Mouse (Mus musculus) cerebellum, adult 11 months (tissue): Measurements from ENCODE around the gene Dnaaf3.
A peak's percentile ranks its signal among the peaks of the same experiment; 100 is the strongest.
"Not testable (repeated sequence)": the region's sequence is repeated elsewhere in the genome, so short reads cannot be mapped to it uniquely, and the experiment has no call there.

ENCODE experiments used
- DNase-seq: peaks from one replicate; pipeline ENCODE4 v3.0.0; 2022

Dnaaf3 gene

GRCm38 (mm10) chr7:4532005-4532729, at the start of gene Dnaaf3:
Dnaaf3 (minus strand) TSS chr7:4532453.
- no peak for DNase-seq

- DNase-seq, result not testable (repeated sequence)
Observed at GRCm38 (mm10) chr7:4581481-4581880, 49.2 kb upstream of the Dnaaf3 start.

- DNase-seq, result not testable (repeated sequence)
Observed at GRCm38 (mm10) chr7:4572361-4572760, 40.1 kb upstream of the Dnaaf3 start.

- DNase-seq, result no peak
Observed at GRCm38 (mm10) chr7:4562660-4563059, 30.4 kb upstream of the Dnaaf3 start.

GRCm38 (mm10) chr7:4557167-4557560, 24.9 kb upstream of the Dnaaf3 start:
- DNase-seq, result no peak

GRCm38 (mm10) chr7:4556256-4557166, 24.3 kb upstream of the Dnaaf3 start:
- peak; percentile 76 for DNase-seq

- peak; percentile 36 for DNase-seq
Observed at GRCm38 (mm10) chr7:4547221-4547641, 15.0 kb upstream of the Dnaaf3 start, which contains the start of gene Syt5. Syt5 (minus strand) TSS chr7:4547541.

- DNase-seq, result peak; percentile 80
Observed at GRCm38 (mm10) chr7:4546591-4547131, 14.4 kb upstream of the Dnaaf3 start.

- no peak for DNase-seq
Observed at GRCm38 (mm10) chr7:4546050-4546449, 13.8 kb upstream of the Dnaaf3 start.

- DNase-seq, result no peak
Observed at GRCm38 (mm10) chr7:4542013-4542412, 9.8 kb upstream of the Dnaaf3 start.

GRCm38 (mm10) chr7:4541344-4541743, 9.1 kb upstream of the Dnaaf3 start:
- DNase-seq, result no peak

- no peak for DNase-seq
Observed at GRCm38 (mm10) chr7:4539019-4539418, 6.8 kb upstream of the Dnaaf3 start.

GRCm38 (mm10) chr7:4537181-4537580, 4.9 kb upstream of the Dnaaf3 start:
- DNase-seq, result no peak

GRCm38 (mm10) chr7:4536369-4536768, 4.1 kb upstream of the Dnaaf3 start:
- no peak for DNase-seq

GRCm38 (mm10) chr7:4530166-4530565, 2.1 kb downstream of the Dnaaf3 start:
- DNase-seq, result not testable (repeated sequence)

GRCm38 (mm10) chr7:4527302-4527689, 5.0 kb downstream of the Dnaaf3 start:
- DNase-seq, result no peak

- DNase-seq, result peak; percentile 52
Observed at GRCm38 (mm10) chr7:4526341-4527301, 5.6 kb downstream of the Dnaaf3 start.

GRCm38 (mm10) chr7:4524212-4524922, 7.9 kb downstream of the Dnaaf3 start, which contains the start of gene Tnni3:
Tnni3 (minus strand) TSS chr7:4524229.
- not testable (repeated sequence) for DNase-seq

GRCm38 (mm10) chr7:4523205-4524130, 8.8 kb downstream of the Dnaaf3 start:
- DNase-seq, result no peak

GRCm38 (mm10) chr7:4522292-4522691, 10.0 kb downstream of the Dnaaf3 start:
- no peak for DNase-seq
